Mouse (Mus musculus): ENCODE measurements around the gene Xpo6.

Xpo6 gene

DNA sequence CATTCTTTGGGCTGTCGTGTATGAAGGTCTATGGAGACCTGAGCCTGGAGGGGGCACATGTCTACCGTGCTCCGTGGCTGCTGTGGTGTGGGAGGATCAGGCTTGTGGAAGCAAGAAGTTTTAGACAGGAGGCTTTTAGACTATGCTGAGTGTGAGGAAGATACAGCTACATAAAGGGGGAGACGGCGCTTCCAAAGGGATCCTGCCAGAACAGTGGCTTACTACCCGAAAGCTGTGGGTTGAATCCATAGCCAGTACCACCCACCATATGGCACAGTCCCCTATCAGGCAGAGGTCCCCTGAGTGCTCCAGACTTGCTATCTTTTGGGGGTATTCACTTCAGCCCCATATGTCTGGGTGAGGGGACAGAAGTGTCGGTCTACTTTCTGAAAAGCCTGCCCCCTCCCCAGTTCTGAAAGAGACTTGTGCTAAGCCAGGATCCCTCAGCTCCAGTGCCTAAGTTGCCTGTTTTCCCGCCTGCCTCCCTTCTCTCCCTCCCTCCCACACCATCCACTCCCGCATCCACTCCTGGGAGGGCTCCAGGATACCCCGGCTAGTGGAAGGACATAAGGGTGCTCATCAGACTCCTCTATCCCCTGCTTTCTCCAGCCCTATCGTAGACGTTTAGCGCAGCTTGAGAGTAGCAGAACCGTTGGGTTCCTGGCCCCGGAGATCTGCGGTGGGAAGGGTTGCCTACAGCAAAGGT, 119.2 kb downstream of the Xpo6 start:
- DNase-seq (ENCODE audit: low spot score in 2 of 2) = no peak

DNA sequence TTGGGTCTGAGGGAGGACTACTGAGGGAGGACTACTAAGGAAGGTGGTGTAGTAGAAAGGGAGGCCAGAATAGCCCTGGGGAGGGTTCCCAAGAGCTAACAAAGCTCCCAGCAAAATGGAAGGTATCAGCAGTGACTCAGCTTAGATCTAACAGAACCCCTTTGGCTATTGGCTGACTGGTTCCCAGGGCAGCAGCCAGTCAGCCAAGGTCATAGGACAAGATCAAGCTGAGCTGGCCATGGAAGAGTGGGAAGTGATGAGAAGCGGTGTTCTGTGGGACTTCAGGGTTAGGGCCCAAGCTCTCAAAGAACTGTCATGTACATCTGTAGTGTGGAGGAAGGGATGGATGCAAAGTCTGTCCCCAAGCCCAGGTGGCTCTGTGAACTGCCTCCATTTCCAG, 123.4 kb downstream of the Xpo6 start:
- DNase-seq (ENCODE audit: low spot score in 2 of 2) = no peak

DNA sequence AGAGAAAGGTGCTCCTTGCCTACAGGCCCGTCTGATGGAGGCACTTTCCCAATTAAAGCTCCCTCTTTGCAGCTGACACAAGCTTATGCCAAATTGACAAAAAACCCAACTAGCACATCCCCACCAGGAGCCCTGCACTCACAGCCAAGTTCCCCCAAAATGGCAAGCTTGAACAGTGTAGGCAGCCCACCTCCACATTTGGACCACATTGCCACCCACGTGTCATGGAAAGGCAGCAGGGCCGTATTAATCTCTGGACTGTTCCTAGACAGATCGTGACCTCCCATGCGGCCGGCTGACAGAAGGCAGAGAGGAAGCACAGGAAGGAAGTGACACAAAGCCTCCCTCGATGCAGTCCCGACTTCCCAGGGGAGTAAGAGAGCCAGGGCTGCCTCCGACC, 125.2 kb downstream of the Xpo6 start:
- DNase-seq (ENCODE audit: low spot score in 2 of 2) = no peak

DNA sequence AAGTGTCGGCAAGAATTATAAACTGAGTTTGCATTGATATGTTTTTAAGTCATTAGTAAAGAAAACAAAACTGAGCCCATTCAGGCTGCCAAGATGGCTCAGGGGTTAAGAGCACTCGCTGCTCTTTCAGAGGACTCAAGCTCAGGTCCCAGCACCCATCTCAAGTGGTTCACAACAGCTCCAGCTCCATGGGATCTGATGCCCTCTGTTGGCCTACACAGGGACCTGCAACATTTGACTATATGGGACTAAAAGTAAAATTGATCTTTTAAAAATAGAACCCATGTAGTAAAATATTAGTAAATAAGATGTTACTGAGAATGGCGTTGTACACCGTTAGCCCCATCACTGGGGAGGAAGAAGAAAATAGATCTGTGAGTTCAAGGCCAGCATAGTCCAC, 130.0 kb downstream of the Xpo6 start:
- no peak for DNase-seq (ENCODE audit: low spot score in 2 of 2)

DNA sequence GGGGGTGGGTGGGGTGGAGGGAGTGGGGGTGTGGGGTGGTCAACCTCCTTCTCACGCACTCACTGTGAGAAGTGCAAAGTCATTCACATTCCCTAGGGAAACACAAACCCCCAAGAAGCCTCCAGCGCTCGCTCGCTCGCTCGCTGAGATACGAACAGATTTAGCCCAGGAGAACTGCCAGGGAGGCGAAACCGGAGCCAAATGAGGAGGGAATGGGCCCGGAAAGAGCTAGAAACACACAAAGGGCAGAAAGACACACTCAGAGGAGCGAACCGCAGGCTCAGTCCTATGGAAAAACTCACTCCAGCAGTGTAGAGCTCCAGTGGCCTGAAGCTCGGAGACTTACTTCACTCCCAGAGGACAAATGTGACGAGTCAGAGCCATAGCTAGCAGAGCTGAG, 133.5 kb downstream of the Xpo6 start:
- no peak for DNase-seq (ENCODE audit: low spot score in 2 of 2)

DNA sequence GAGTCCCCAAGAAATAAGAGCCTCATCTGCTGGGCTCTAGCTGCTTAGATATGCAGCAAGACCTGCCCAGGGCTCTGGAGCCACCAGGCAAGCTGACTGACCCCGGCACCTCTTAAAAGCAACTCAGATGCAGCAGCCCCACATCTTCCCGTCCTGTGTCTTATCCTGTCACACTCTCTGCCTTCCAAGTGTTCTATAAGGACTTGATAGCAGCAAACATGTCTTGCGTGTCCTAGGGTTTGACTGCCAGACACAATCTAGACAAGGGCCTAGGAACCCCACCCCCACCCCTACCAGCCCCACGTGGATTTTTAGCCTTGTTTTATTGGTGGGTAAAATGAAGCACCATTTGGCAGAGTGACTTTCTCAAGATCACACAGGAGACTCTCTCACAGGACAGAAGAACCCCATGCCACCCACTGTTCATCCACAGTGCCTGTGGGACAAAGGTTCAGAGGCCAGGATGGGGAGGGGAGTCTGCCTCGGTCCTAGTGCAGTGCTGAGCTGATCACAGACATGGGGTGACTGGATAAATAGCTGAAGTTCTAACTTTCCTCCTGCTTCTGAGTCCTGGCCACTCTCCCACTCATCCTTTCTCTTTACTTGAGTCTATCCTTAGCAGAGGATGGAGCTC, 134.9 kb downstream of the Xpo6 start:
- DNase-seq (ENCODE audit: low spot score in 2 of 2) = no peak

DNA sequence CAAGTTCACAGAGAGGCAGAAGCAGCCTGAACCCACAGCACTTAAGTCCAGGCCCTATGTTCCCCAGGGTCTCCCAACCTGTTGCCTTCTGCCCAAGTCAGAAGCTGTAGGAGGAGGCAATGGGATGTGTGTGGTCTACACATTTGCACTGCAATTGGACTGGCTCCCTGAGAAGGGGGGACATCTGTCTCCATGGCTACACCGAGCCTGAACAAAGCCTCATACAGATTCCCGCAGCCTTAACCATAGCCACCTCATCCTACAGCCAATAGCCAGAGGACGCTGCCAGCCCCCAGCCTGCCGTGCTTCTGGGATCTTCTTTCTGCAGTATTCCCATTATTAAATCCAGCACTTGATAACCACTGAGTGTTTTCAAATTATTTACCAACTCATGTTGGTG, 138.1 kb downstream of the Xpo6 start:
- DNase-seq (ENCODE audit: low spot score in 2 of 2) = no peak

DNA sequence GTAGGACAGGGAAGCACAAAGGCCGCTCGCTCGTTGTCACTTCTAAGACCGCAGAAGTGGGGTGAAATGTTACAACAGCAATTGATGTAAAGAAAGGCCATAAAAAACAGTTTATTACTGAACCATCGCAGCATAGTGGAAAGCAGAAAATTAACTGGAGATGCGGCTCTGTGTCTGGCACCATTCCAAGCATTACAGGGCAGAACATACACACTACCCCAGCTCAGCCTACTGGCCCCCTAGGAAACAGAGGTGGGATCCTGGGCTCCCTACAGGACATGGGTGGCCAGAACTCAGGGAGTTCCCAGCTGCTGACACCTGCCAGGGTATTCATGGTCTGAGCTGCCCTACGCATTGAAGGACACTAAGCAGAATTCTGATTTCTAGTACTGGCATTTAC, 141.4 kb downstream of the Xpo6 start:
- no peak for DNase-seq (ENCODE audit: low spot score in 2 of 2)

DNA sequence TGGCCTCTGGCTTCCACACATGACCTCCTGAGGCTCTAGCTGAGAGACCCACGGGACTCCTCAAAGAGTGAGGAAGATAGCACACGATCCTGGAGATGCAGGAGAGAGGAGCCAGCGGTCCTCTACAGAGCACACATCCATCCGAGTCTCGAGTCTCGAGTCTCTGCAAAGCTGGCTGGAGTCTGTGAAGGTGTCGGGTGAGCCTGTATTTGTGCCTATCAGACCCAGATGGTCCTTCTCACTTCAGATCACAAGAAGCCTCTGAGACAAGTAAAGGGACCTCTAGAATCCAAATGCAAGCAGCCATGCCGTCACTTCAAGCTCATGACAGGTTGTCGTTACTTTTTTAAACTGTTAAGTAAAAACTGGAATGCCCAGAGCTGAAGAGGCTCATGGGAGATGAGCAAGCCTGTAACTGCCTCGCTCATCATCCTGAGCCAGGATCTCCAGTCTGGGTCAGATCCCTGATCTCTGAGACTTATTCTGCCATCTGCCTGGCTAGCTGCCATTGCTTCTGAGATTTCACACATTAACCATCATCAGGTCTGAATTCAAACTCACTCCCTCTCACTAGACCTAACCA, 142.9 kb downstream of the Xpo6 start:
- DNase-seq (ENCODE audit: low spot score in 2 of 2) = no peak

DNA sequence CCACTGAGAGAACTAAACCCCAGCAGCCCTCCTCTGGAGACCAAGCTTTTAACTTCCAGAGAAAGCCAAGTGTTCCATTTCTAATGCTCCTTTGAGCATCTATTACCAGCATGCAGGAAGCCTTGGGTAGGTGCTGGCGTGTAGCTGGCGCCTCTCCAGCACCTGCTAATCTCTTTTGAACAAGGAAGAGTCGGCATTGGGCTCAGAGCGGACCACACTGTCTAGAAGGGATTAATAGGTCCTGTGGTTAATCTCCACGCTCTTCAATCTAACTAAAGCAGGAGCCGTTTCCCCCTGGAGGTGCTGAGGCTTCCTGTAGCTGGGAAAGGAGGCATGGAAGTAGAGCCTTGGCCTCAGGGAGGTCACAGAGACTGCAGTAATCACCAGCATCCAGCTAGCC, 145.7 kb downstream of the Xpo6 start:
- no peak for DNase-seq (ENCODE audit: low spot score in 2 of 2)

DNA sequence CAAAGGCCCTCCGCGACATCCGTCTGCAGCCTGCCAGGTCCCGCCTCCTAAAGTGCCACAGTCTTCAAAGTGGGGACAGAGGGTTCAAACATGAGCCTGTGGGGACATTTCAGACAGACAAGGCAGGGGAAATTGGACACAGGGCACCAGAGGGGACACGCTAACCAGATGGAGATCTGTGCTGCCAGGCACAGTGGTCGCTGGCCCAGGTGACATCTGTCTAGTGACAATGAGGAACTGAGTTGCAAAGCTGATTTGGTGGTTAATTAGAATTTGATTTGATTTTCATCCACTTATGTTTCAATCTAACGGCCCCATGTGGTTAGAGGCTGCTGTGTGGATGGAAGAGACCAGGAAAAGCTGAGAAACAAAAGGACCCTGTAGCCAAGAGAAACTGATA, 146.7 kb downstream of the Xpo6 start:
- no peak for DNase-seq (ENCODE audit: low spot score in 2 of 2)

DNA sequence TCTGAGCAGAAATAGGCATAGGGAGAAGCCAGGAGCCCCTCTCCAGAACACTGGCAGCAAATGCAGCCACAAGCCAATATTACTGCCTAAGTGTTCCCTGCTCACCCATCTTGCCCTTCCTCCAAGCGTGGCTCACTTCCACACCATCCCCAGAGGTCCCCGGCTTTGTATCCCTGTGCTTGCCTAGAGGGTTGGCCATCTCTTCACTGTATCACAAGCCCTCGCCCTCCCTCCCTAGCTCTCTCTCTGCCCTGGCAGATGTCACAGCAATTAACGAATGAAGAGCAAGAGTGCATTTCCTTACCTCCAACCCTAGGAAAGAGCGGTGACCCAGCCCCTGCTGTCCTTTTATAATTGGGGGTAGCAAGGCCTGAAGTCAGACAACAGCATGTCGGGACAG, 148.4 kb downstream of the Xpo6 start:
- DNase-seq (ENCODE audit: low spot score in 2 of 2) = no peak

All from natural killer cell, adult 2 months (primary cell).